Mouse (Mus musculus) midbrain, embryonic 15.5 days (tissue): ENCODE measurements around the gene Cope. TPM values are rescaled to one million over a fixed set of nuclear protein-coding genes. Genes with fewer than 3 reads are reported as not detected.

Experiments
- ATAC-seq: fragments of 200-750 bp; cut with Nextera tagmentation; replicated peaks from 2 replicates; pipeline ENCODE4 v1.8.0; 2017; ENCODE audit warnings: moderate TSS enrichment
- H3K27ac ChIP-seq: fragments of 300-500 bp; sonication (generic); 2 replicates; pipeline ENCODE4 v1.5.1; 2015; ENCODE audit warnings: mild to moderate bottlenecking, inconsistent platforms
- H3K27me3 ChIP-seq: fragments of 300-500 bp; sonication (generic); replicated peaks from 2 replicates; pipeline ENCODE4 v1.6.1; 2015; ENCODE audit warnings: inconsistent platforms
- H3K36me3 ChIP-seq: fragments of 300-500 bp; sonication (generic); replicated peaks from 2 replicates; pipeline ENCODE4 v1.6.1; 2015; ENCODE audit warnings: inconsistent platforms
- H3K4me1 ChIP-seq: fragments of 300-500 bp; sonication (generic); 2 replicates; pipeline ENCODE4 v1.6.1; 2015; ENCODE audit warnings: inconsistent platforms
- H3K4me2 ChIP-seq: fragments of 300-500 bp; sonication (generic); 2 replicates; pipeline ENCODE4 v1.6.1; 2015; ENCODE audit warnings: inconsistent platforms, mild to moderate bottlenecking, moderate library complexity
- H3K4me3 ChIP-seq: fragments of 300-500 bp; sonication (generic); 2 replicates; pipeline ENCODE4 v1.5.1; 2015; ENCODE audit warnings: mild to moderate bottlenecking, inconsistent platforms
- H3K9ac ChIP-seq: fragments of 300-500 bp; sonication (generic); 2 replicates; pipeline ENCODE4 v1.6.1; 2015; ENCODE audit warnings: mild to moderate bottlenecking, inconsistent platforms
- H3K9me3 ChIP-seq: fragments of 300-500 bp; sonication (generic); 2 replicates; pipeline ENCODE4 v1.6.1; 2016; ENCODE audit warnings: inconsistent platforms
- WGBS: fragments of 180-500 bp; shearing (Covaris S2); methylation state at CpG from one replicate; pipeline ENCODE4 v1.1.7; 2015; ENCODE audit warnings: mixed read lengths; 5-methylcytosine and 5-hydroxymethylcytosine counted together
- polyA plus RNA-seq: library from polyadenylated mRNA; unstranded; fragments of >200 nt; fragmentation: Nextera tagmentation; extraction: Ambion mirVana; gene quantifications from 2 replicates; pipeline ENCODE4 v1.2.1, GENCODE M21; 2015

Gene Cope
- polyA plus RNA-seq, 1 experiment from 2014 or later: 299 TPM

- ATAC-seq: peak; percentile 71
- Histone ChIP-seq H3K4me2 (0 out of 2 replicates have a peak overlapping the region, but pooled peaks have one; percentile 14), H3K4me1 (peaks cover 24% of the 10 kb centered on the region), H3K9me3 (no peaks in the 10 kb centered on the region), H3K36me3 (peaks cover 56% of the 10 kb centered on the region), H3K27me3 (no peaks in the 10 kb centered on the region), H3K9ac (no peak overlapping the region), H3K4me3 (no peak overlapping the region), H3K27ac (no peak overlapping the region)
- 22% methylated on average over 41 of the region's 41 CpGs for WGBS
Observed at GRCm38 (mm10) chr8:70332070-70332877, 30.0 kb downstream of the Cope start.

- 98% methylated on average over 6 of the region's 6 CpGs for WGBS
- no peaks in the 10 kb centered on the region for H3K9me3 ChIP-seq
- no peak overlapping the region for H3K4me2 ChIP-seq
- H3K27me3 ChIP-seq: no peaks in the 10 kb centered on the region
- no peak overlapping the region for H3K9ac ChIP-seq
- H3K36me3 ChIP-seq: peaks cover 57% of the 10 kb centered on the region
- ATAC-seq: peak; percentile 7
- no peak overlapping the region for H3K4me3 ChIP-seq
- peaks cover 24% of the 10 kb centered on the region for H3K4me1 ChIP-seq
- no peak overlapping the region for H3K27ac ChIP-seq
Observed at GRCm38 (mm10) chr8:70332878-70333202, 30.5 kb downstream of the Cope start.

- ATAC-seq: no peak
- peaks cover 69% of the 10 kb centered on the region for H3K36me3 ChIP-seq
- H3K27ac ChIP-seq: no peak overlapping the region
- no peaks in the 10 kb centered on the region for H3K9me3 ChIP-seq
- no peak overlapping the region for H3K9ac ChIP-seq
- H3K4me2 ChIP-seq: no peak overlapping the region
- H3K4me3 ChIP-seq: no peak overlapping the region
- 90% methylated on average over 7 of the region's 7 CpGs for WGBS
- no peaks in the 10 kb centered on the region for H3K4me1 ChIP-seq
- H3K27me3 ChIP-seq: no peaks in the 10 kb centered on the region
Observed at GRCm38 (mm10) chr8:70338931-70339330, 36.6 kb downstream of the Cope start.

GRCm38 (mm10) chr8:70340659-70341058 lies 38.3 kb downstream of the Cope start:
- H3K9me3 ChIP-seq: no peaks in the 10 kb centered on the region
- H3K27ac ChIP-seq: no peak overlapping the region
- H3K4me2 ChIP-seq: no peak overlapping the region
- ATAC-seq: no peak
- H3K9ac ChIP-seq: no peak overlapping the region
- 93% methylated on average over 7 of the region's 7 CpGs for WGBS
- no peaks in the 10 kb centered on the region for H3K4me1 ChIP-seq
- H3K27me3 ChIP-seq: no peaks in the 10 kb centered on the region
- no peak overlapping the region for H3K4me3 ChIP-seq
- peaks cover 53% of the 10 kb centered on the region for H3K36me3 ChIP-seq

GRCm38 (mm10) chr8:70342007-70342406 lies 39.7 kb downstream of the Cope start:
- Histone ChIP-seq H3K36me3 (peaks cover 40% of the 10 kb centered on the region), H3K27ac (no peak overlapping the region), H3K9ac (no peak overlapping the region), H3K9me3 (no peaks in the 10 kb centered on the region), H3K4me2 (no peak overlapping the region), H3K4me1 (no peaks in the 10 kb centered on the region), H3K4me3 (no peak overlapping the region), H3K27me3 (no peaks in the 10 kb centered on the region)
- 86% methylated on average over 14 of the region's 14 CpGs for WGBS
- ATAC-seq: no peak

GRCm38 (mm10) chr8:70343076-70343475 lies 40.8 kb downstream of the Cope start:
- Histone ChIP-seq H3K36me3 (peaks cover 30% of the 10 kb centered on the region), H3K27ac (no peak overlapping the region), H3K4me3 (no peak overlapping the region), H3K9me3 (no peaks in the 10 kb centered on the region), H3K4me2 (no peak overlapping the region), H3K9ac (no peak overlapping the region), H3K27me3 (no peaks in the 10 kb centered on the region), H3K4me1 (peaks cover 3% of the 10 kb centered on the region; the same call in 1 of the 2 replicates)
- WGBS: 94% methylated on average over 7 of the region's 7 CpGs
- no peak for ATAC-seq

GRCm38 (mm10) chr8:70343696-70344095 lies 41.4 kb downstream of the Cope start:
- no peak overlapping the region for H3K9ac ChIP-seq
- no peak overlapping the region for H3K4me3 ChIP-seq
- H3K4me2 ChIP-seq: no peak overlapping the region
- 64% methylated on average over 6 of the region's 6 CpGs for WGBS
- ATAC-seq: peak; percentile 46
- no peaks in the 10 kb centered on the region for H3K9me3 ChIP-seq
- peaks cover 5% of the 10 kb centered on the region; the same call in 1 of the 2 replicates for H3K4me1 ChIP-seq
- peaks cover 23% of the 10 kb centered on the region; the same call in 1 of the 2 replicates for H3K36me3 ChIP-seq
- H3K27me3 ChIP-seq: no peaks in the 10 kb centered on the region
- no peak overlapping the region for H3K27ac ChIP-seq

GRCm38 (mm10) chr8:70344279-70344678 lies 42.0 kb downstream of the Cope start:
- no peak overlapping the region for H3K4me2 ChIP-seq
- ATAC-seq: no peak
- H3K4me3 ChIP-seq: no peak overlapping the region
- no peak overlapping the region for H3K27ac ChIP-seq
- H3K4me1 ChIP-seq: peaks cover 11% of the 10 kb centered on the region
- no peaks in the 10 kb centered on the region for H3K9me3 ChIP-seq
- no peak overlapping the region for H3K9ac ChIP-seq
- 90% methylated on average over 2 of the region's 2 CpGs for WGBS
- peaks cover 18% of the 10 kb centered on the region; the same call in 1 of the 2 replicates for H3K36me3 ChIP-seq
- H3K27me3 ChIP-seq: no peaks in the 10 kb centered on the region

- Histone ChIP-seq H3K9me3 (no peaks in the 10 kb centered on the region), H3K36me3 (peaks cover 5% of the 10 kb centered on the region; the same call in 1 of the 2 replicates), H3K4me1 (peaks cover 42% of the 10 kb centered on the region), H3K9ac (no peak overlapping the region), H3K27ac (no peak overlapping the region), H3K4me2 (no peak overlapping the region), H3K27me3 (no peaks in the 10 kb centered on the region), H3K4me3 (no peak overlapping the region)
- ATAC-seq: no peak
- 89% methylated on average over 4 of the region's 4 CpGs for WGBS
Observed at GRCm38 (mm10) chr8:70347443-70347842, 45.1 kb downstream of the Cope start.

- no peak for ATAC-seq
- no peak overlapping the region for H3K27ac ChIP-seq
- H3K9ac ChIP-seq: no peak overlapping the region
- H3K4me2 ChIP-seq: no peak overlapping the region
- WGBS: 74% methylated on average over 1 of the region's 1 CpGs
- H3K9me3 ChIP-seq: no peaks in the 10 kb centered on the region
- H3K4me1 ChIP-seq: peaks cover 42% of the 10 kb centered on the region
- H3K36me3 ChIP-seq: peaks cover 3% of the 10 kb centered on the region; the same call in 1 of the 2 replicates
- H3K4me3 ChIP-seq: no peak overlapping the region
- H3K27me3 ChIP-seq: no peaks in the 10 kb centered on the region
Observed at GRCm38 (mm10) chr8:70347860-70348420, 45.6 kb downstream of the Cope start.

GRCm38 (mm10) chr8:70351035-70351999 lies 49.0 kb downstream of the Cope start:
- H3K36me3 ChIP-seq: no peaks in the 10 kb centered on the region
- no peak overlapping the region for H3K27ac ChIP-seq
- peak overlapping the region; percentile 97 for H3K4me2 ChIP-seq
- peak overlapping the region; percentile 96 for H3K4me3 ChIP-seq
- WGBS: 58% methylated on average over 15 of the region's 15 CpGs
- H3K4me1 ChIP-seq: peaks cover 51% of the 10 kb centered on the region
- no peaks in the 10 kb centered on the region for H3K27me3 ChIP-seq
- no peaks in the 10 kb centered on the region for H3K9me3 ChIP-seq
- ATAC-seq: no peak
- H3K9ac ChIP-seq: peak overlapping the region; percentile 91

- H3K4me1 ChIP-seq: peaks cover 51% of the 10 kb centered on the region
- 38% methylated on average over 3 of the region's 3 CpGs for WGBS
- H3K9ac ChIP-seq: peak overlapping the region; percentile 91
- H3K4me2 ChIP-seq: peak overlapping the region; percentile 97
- H3K27me3 ChIP-seq: no peaks in the 10 kb centered on the region
- peak overlapping the region; percentile 96 for H3K4me3 ChIP-seq
- H3K27ac ChIP-seq: no peak overlapping the region
- H3K9me3 ChIP-seq: no peaks in the 10 kb centered on the region
- no peaks in the 10 kb centered on the region for H3K36me3 ChIP-seq
- ATAC-seq: no peak
Observed at GRCm38 (mm10) chr8:70352000-70352384, 49.7 kb downstream of the Cope start.
